ENCODE assay signal across 25 mouse cellular contexts in genomic region chr13:83652560-83652959, GRCm38 (mm10).
DNase-seq lines count a peak whose midpoint lies in the region; ATAC-seq and TF ChIP-seq lines count a peak whose summit lies in the region.
"Had no signal": no experiment of that assay in that cellular context is flagged by ENCODE, and none has a peak within 500 bp of the region (broad histone marks: within the 10 kb centered on the region; RNA-seq: fewer than 3 reads in every experiment).

No protein-coding gene starts in this region.

- DNase-seq in gastrocnemius, adult 2 months, result no peak
- DNase-seq in gastrocnemius, postnatal 4 days (ENCODE audit: low spot score in 2 of 2), result no peak
- DNase-seq in layer of hippocampus, adult 2 months (ENCODE audit: low spot score in 2 of 2), result no peak
- no peak for DNase-seq in layer of hippocampus, postnatal 25 days (ENCODE audit: extremely low spot score in 1 of 2, low spot score in 1 of 2)
- DNase-seq in NIH3T3 (ENCODE audit: low read depth), result peak; percentile 50
- peak; percentile 19 for DNase-seq in stomach, postnatal 0 days (ENCODE audit: low spot score)
- DNase-seq in kidney, postnatal 14 days, result no peak
- DNase-seq: cerebellum, adult 18-20 months; cerebellum, postnatal 36 days; embryo, embryonic 11 days; gastrocnemius, postnatal 36 days; kidney, postnatal 36 days; lung, embryonic 14.5 days; lung, postnatal 4 days; midbrain, embryonic 14.5 days; right cerebral cortex, postnatal 14 days; thymus, postnatal 14 days had no signal

- intact Hi-C loops in gastrocnemius, adult 2 months (cut with DNase I), result loop anchor here (5.0 to 10.0 kb wide), 3 partner anchors 120 to 1708 kb away; no protein-coding TSS in a partner anchor

- H3K4me2 ChIP-seq in stomach, postnatal 0 days (replicated peaks; ENCODE audit: low read depth), result no peak overlapping the region
- H3K4me2 ChIP-seq: embryonic facial prominence, embryonic 15.5 days; limb, embryonic 15.5 days; lung, embryonic 14.5 days; neural tube, embryonic 12.5 days had no signal

- peak overlapping the region; percentile 65; the same call in 1 of the 2 replicates for H3K27ac ChIP-seq in gastrocnemius, adult 2 months
- peak overlapping the region; percentile 21 for H3K27ac ChIP-seq in layer of hippocampus, adult 2 months
- no peak overlapping the region for H3K27ac ChIP-seq in stomach, postnatal 0 days (replicated peaks)
- H3K27ac ChIP-seq: hindbrain, embryonic 10.5 days; hindbrain, postnatal 0 days; liver, embryonic 14.5 days; neural tube, embryonic 12.5 days had no signal

- H3K27me3 ChIP-seq in stomach, postnatal 0 days (ENCODE audit: control insufficient read depth, insufficient read depth, low read length), result no peaks in the 10 kb centered on the region
- H3K27me3 ChIP-seq: embryonic facial prominence, embryonic 15.5 days; limb, embryonic 15.5 days; neural tube, embryonic 12.5 days had no signal

- H3K9ac ChIP-seq in stomach, postnatal 0 days (ENCODE audit: low read length), result no peak overlapping the region
- H3K9ac ChIP-seq: embryonic facial prominence, embryonic 15.5 days; limb, embryonic 15.5 days; liver, embryonic 14.5 days; lung, embryonic 14.5 days; neural tube, embryonic 12.5 days had no signal

- WGBS in stomach, postnatal 0 days, result 55% methylated on average over 8 of the region's 8 CpGs

- H3K36me3 ChIP-seq in stomach, postnatal 0 days (ENCODE audit: control insufficient read depth, insufficient read depth, low read length), result no peaks in the 10 kb centered on the region
- H3K36me3 ChIP-seq: hindbrain, embryonic 10.5 days; neural tube, embryonic 12.5 days had no signal

- TF ChIP-seq CTCF in gastrocnemius, adult 2 months (IDR thresholded peaks at IDR 0.05), result no peak
- TF ChIP-seq CTCF in layer of hippocampus, adult 2 months (conservative IDR thresholded peaks at IDR 0.05), result no peak
- no peak for TF ChIP-seq CTCF in stomach, postnatal 0 days (IDR thresholded peaks at IDR 0.05; ENCODE audit: low read depth)

- no peak for TF ChIP-seq EP300 in stomach, postnatal 0 days (optimal IDR thresholded peaks at IDR 0.05)

- no peaks in the 10 kb centered on the region for H3K9me3 ChIP-seq in stomach, postnatal 0 days (ENCODE audit: control insufficient read depth, low read length)
- H3K9me3 ChIP-seq: embryonic facial prominence, embryonic 15.5 days; hindbrain, embryonic 10.5 days; limb, embryonic 15.5 days; neural tube, embryonic 12.5 days had no signal

- no peak overlapping the region for H3K4me3 ChIP-seq in gastrocnemius, adult 2 months
- no peak overlapping the region for H3K4me3 ChIP-seq in layer of hippocampus, adult 2 months
- H3K4me3 ChIP-seq in stomach, postnatal 0 days (ENCODE audit: low read depth, low read length), result no peak overlapping the region
- H3K4me3 ChIP-seq: embryonic facial prominence, embryonic 15.5 days; hindbrain, embryonic 10.5 days; limb, embryonic 15.5 days; neural tube, embryonic 12.5 days had no signal

- ATAC-seq in stomach, postnatal 0 days (ENCODE audit: low FRiP score, low TSS enrichment), result peak; percentile 87
- ATAC-seq: forebrain, embryonic 16.5 days; hindbrain, postnatal 0 days; intestine, embryonic 16.5 days had no signal

- no peaks in the 10 kb centered on the region for H3K4me1 ChIP-seq in stomach, postnatal 0 days (replicated peaks; ENCODE audit: control insufficient read depth, insufficient read depth)
- H3K4me1 ChIP-seq: limb, embryonic 15.5 days; neural tube, embryonic 12.5 days had no signal

Comparison
In these comparisons a context has a peak if more than half of its experiments do, and no peak if none do; other contexts are left out.
1. DNase-seq: peak in NIH3T3 (single experiment) and stomach, postnatal 0 days (single experiment); none in gastrocnemius, adult 2 months (single experiment), gastrocnemius, postnatal 4 days (0 of 2), layer of hippocampus, adult 2 months (0 of 2), layer of hippocampus, postnatal 25 days (0 of 2) and kidney, postnatal 14 days (single experiment).